Comparison of ENCODE assay signal across 8 mouse cellular contexts in the genomic region with DNA sequence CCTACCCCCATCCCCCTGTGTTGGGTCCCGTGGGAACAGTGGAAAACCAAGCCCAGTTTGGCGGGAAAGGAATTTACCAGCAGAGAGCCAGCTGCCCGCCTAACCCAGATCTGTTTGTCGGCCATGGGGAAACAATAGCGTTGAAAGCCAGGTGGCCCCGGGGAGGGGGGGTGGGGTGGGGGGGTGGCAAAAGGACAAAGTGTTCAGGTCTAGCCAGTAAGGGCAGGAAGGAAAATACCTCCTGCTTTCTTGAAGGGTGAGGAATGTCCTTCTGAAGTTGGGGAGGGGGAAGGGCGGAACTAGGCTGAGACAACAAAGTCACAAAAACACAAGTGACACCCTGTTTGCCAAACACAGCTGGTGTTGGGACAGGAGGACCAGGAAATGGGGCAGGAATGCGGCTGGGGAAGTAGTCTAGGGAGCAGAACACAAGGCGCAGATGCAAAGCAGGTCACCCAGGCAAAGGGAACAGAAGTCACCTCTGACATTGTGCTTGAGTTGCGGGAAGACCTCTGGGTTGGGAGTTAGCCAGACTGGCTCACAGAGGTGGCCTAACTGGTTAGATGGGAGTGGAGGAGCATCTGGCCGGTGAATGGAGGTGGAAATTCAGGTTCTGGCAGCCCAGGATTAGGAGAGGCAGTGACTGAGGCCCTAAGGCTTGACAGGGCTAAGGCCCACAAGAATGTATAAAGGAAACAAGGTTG. TPM values are rescaled to one million over a fixed set of nuclear protein-coding genes. Genes with fewer than 3 reads are reported as not detected.
A peak's percentile ranks its signal among the peaks of the same experiment; 100 is the strongest.
DNase-seq lines count a peak whose midpoint lies in the region; ATAC-seq and TF ChIP-seq lines count a peak whose summit lies in the region.
"Had no signal": no experiment of that assay in that cellular context is flagged by ENCODE, and none has a peak within 500 bp of the region (broad histone marks: within the 10 kb centered on the region; RNA-seq: fewer than 3 reads in every experiment).

No protein-coding gene starts in this region.

- peak; percentile 17; the same call in 1 of the 2 replicates for ATAC-seq in heart, embryonic 15.5 days (replicated peaks; ENCODE audit: insufficient number of reproducible peaks, insufficient read depth, low FRiP score, low read depth)

- H3K4me2 ChIP-seq in heart, embryonic 15.5 days, result no peak overlapping the region
- H3K4me2 ChIP-seq: neural tube, embryonic 12.5 days had no signal

- in situ Hi-C loops in ES-E14 (cut with MboI; ENCODE audit: low sequenced_read_pairs in 2 of 2, unreplicated experiment in 2 of 2), result loop anchor here (10.0 kb wide), 3 partner anchors 356 to 406 kb away; no protein-coding TSS in a partner anchor

- H3K27me3 ChIP-seq in E14TG2a.4 (ENCODE audit: insufficient read depth, low read length), result no peaks in the 10 kb centered on the region
- no peaks in the 10 kb centered on the region for H3K27me3 ChIP-seq in heart, embryonic 15.5 days
- no peaks in the 10 kb centered on the region for H3K27me3 ChIP-seq in limb, embryonic 10.5 days (ENCODE audit: low read depth, poor library complexity, severe bottlenecking)
- H3K27me3 ChIP-seq: neural tube, embryonic 12.5 days had no signal

- peak overlapping the region; percentile 99 for H3K27ac ChIP-seq in ES-E14 (ENCODE audit: insufficient read depth, low read depth, low read length, poor library complexity, severe bottlenecking)
- 0 out of 2 replicates have a peak overlapping the region, but pooled peaks have one; percentile 12 for H3K27ac ChIP-seq in heart, embryonic 15.5 days
- H3K27ac ChIP-seq in limb, embryonic 10.5 days, result peak overlapping the region; percentile 75
- H3K27ac ChIP-seq: neural tube, embryonic 12.5 days had no signal

- DNase-seq in ES-E14 (ENCODE audit: low read depth, low spot score), result peak; percentile 68
- DNase-seq in limb, embryonic 10.5 days (ENCODE audit: low spot score), result peak; percentile 58
- peak; percentile 86 for DNase-seq in urinary bladder, postnatal 14 days (ENCODE audit: low spot score)
- no peak for DNase-seq in right cerebral cortex, postnatal 36 days (ENCODE audit: low spot score in 2 of 2)
- DNase-seq in thymus, adult 18-20 months, result no peak

- H3K9me3 ChIP-seq in E14TG2a.4 (ENCODE audit: low read length) (no peaks in the 10 kb centered on the region), ES-E14 (ENCODE audit: control insufficient read depth, insufficient read depth, low read depth, low read length) (no peaks in the 10 kb centered on the region)
- no peaks in the 10 kb centered on the region for H3K9me3 ChIP-seq in heart, embryonic 15.5 days (replicated peaks)
- H3K9me3 ChIP-seq in limb, embryonic 10.5 days (replicated peaks), result no peaks in the 10 kb centered on the region
- H3K9me3 ChIP-seq: neural tube, embryonic 12.5 days had no signal

- TF ChIP-seq CTCF in E14TG2a.4 (conservative IDR thresholded peaks at IDR 0.05; ENCODE audit: low read length), result no peak

- H3K4me3 ChIP-seq in E14TG2a.4 (replicated peaks; ENCODE audit: low read length), result peak overlapping the region; percentile 63
- peak overlapping the region; percentile 6 to 38; a peak in 3 of 4 replicates for H3K4me3 ChIP-seq in ES-E14 (ENCODE audit: insufficient read depth in 1 of 2, low read depth in 1 of 2, low read length in 2 of 2, poor library complexity in 1 of 2, severe bottlenecking in 1 of 2)
- no peak overlapping the region for H3K4me3 ChIP-seq in heart, embryonic 15.5 days
- H3K4me3 ChIP-seq in limb, embryonic 10.5 days, result no peak overlapping the region
- H3K4me3 ChIP-seq: neural tube, embryonic 12.5 days had no signal

- H3K4me1 ChIP-seq in E14TG2a.4 (replicated peaks; ENCODE audit: low read depth, low read length) (peaks cover 57% of the 10 kb centered on the region), ES-E14 (ENCODE audit: control insufficient read depth in 2 of 2, insufficient read depth in 2 of 2, low read length in 2 of 2, poor library complexity in 1 of 2) (peaks cover 19 to 22% of the 10 kb centered on the region in 2 experiments)
- H3K4me1 ChIP-seq in heart, embryonic 15.5 days (replicated peaks), result no peaks in the 10 kb centered on the region
- H3K4me1 ChIP-seq in limb, embryonic 10.5 days, result peaks cover 16% of the 10 kb centered on the region
- H3K4me1 ChIP-seq: neural tube, embryonic 12.5 days had no signal

- H3K9ac ChIP-seq in ES-E14 (ENCODE audit: insufficient read depth, low read depth, low read length, poor library complexity, severe bottlenecking), result peak overlapping the region; percentile 14; the same call in 1 of the 2 replicates
- H3K9ac ChIP-seq in heart, embryonic 15.5 days, result no peak overlapping the region
- H3K9ac ChIP-seq: neural tube, embryonic 12.5 days had no signal

- H3K36me3 ChIP-seq in E14TG2a.4 (ENCODE audit: insufficient read depth, low read length), result peaks cover 12% of the 10 kb centered on the region; the same call in 1 of the 2 replicates
- peaks cover under 1% of the 10 kb centered on the region; the same call in 1 of the 2 replicates for H3K36me3 ChIP-seq in ES-E14 (ENCODE audit: control insufficient read depth, insufficient read depth, low read length, poor library complexity, severe bottlenecking)
- H3K36me3 ChIP-seq in heart, embryonic 15.5 days, result no peaks in the 10 kb centered on the region
- H3K36me3 ChIP-seq in limb, embryonic 10.5 days, result no peaks in the 10 kb centered on the region

- WGBS in heart, embryonic 15.5 days, result 38% methylated on average over 11 of the region's 11 CpGs
- WGBS in limb, embryonic 10.5 days, result 31% methylated on average over 11 of the region's 11 CpGs

TF ChIP-seq in ES-E14, 5 proteins besides CTCF, POLR2A, EP300 and RAD21:
- TF ChIP-seq CHD2 (IDR thresholded peaks at IDR 0.05; ENCODE audit: low read depth, low read length), result peak; percentile 50; the same call in 1 of the 2 replicates
- no peak for TF ChIP-seq HCFC1 (IDR thresholded peaks at IDR 0.05; ENCODE audit: borderline replicate concordance, insufficient read depth, low read length)

RNA-seq across cellular contexts. Expression of a gene that starts 31.7 kb away (rescaled TPM):
- 48.5 and 67.0 TPM in 2 replicates for total RNA-seq in ES-E14 (2012; rRNA removed)
- polyA plus RNA-seq in heart, embryonic 15.5 days (2015; fragmentation: Nextera tagmentation; extraction: Ambion mirVana), result 7.5 and 8.3 TPM in 2 replicates
- 19.5 and 25.6 TPM in 2 replicates for polyA plus RNA-seq in limb, embryonic 10.5 days (2016; fragmentation: Nextera tagmentation; extraction: Ambion mirVana)

Comparison
In these comparisons a context has a peak if more than half of its experiments do, and no peak if none do; other contexts are left out.
1. H3K4me3 ChIP-seq: peak in E14TG2a.4 (single experiment) and ES-E14 (2 of 2); none in heart, embryonic 15.5 days (single experiment) and limb, embryonic 10.5 days (single experiment).
2. DNase-seq: peak in ES-E14 (single experiment), limb, embryonic 10.5 days (single experiment) and urinary bladder, postnatal 14 days (single experiment); none in right cerebral cortex, postnatal 36 days (0 of 2) and thymus, adult 18-20 months (0 of 2).
3. H3K27ac ChIP-seq: peak in every context shown above with its lines; median percentile 99 in ES-E14; 75 in limb, embryonic 10.5 days; 12 in heart, embryonic 15.5 days.